Mouse (Mus musculus): ENCODE results near the gene Calb2. TPM values are rescaled to one million over a fixed set of nuclear protein-coding genes. Genes with fewer than 3 reads are reported as not detected.

Calb2 gene
- polyA plus RNA-seq, 1 experiment = not detected

DNA sequence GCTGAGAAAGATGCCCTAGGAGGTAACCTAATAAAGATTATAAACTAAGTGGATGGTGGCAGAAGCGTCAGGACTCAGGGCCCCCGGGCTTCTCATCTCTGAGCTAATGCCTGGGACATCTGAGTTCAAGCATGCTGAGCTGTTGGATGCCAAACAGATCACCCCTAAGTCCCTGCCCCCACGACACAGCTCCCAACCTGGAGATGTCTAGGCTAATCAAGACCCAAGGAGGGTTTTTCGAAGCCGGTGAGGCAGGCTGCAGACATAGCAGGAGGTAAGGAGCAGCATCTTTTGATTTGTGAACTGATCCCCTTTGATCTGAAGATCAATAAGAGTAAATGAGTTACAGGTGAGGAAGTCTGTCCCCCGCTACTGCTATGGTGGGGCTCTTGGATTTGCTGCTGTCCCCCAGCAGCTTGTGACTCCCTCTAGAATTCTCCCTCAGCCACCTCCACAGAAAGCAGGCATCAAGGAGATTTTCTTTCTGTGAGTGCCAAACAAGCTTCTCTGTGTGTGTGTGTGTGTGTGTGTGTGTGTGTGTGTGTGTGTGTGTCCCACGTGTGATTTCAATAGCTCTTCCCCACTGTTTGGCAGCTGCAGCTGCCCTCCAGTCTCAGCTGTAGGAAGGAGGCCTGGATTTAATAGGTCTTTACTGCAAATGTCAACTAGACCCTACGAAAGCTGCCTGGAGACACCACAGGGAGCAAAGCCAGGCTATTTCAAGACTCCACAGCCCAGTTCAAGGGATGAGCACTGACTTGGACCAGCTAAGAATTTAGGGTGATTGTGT lies 21.1 kb upstream of the Calb2 start:
- 29% methylated on average over 8 of the region's 8 CpGs for WGBS
- no peak for TF ChIP-seq POLR2A (IDR thresholded peaks at IDR 0.05; ENCODE audit: low read depth, low read length)
- TF ChIP-seq CTCF (conservative IDR thresholded peaks at IDR 0.05; ENCODE audit: insufficient read depth, insufficient read length, low read depth, low read length) = no peak
- H3K4me1 ChIP-seq (ENCODE audit: control insufficient read depth, insufficient read depth, low read length) = no peaks in the 10 kb centered on the region
- H3K27ac ChIP-seq (ENCODE audit: insufficient read depth, low read depth, low read length) = no peak overlapping the region
- no peaks in the 10 kb centered on the region for H3K27me3 ChIP-seq (replicated peaks; ENCODE audit: control insufficient read depth, insufficient read depth, low read length)
- no peak overlapping the region for H3K4me3 ChIP-seq (ENCODE audit: insufficient read depth, low read depth, low read length)
- no peaks in the 10 kb centered on the region for H3K36me3 ChIP-seq (ENCODE audit: control insufficient read depth, insufficient read depth, low read length)
- no peak for DNase-seq

GRCm38 (mm10) chr8:110185538-110185937 lies 17.5 kb upstream of the Calb2 start:
- DNase-seq = no peak
- Histone ChIP-seq H3K27me3 (replicated peaks; ENCODE audit: control insufficient read depth, insufficient read depth, low read length) (no peaks in the 10 kb centered on the region), H3K36me3 (ENCODE audit: control insufficient read depth, insufficient read depth, low read length) (no peaks in the 10 kb centered on the region), H3K27ac (ENCODE audit: insufficient read depth, low read depth, low read length) (no peak overlapping the region), H3K4me3 (ENCODE audit: insufficient read depth, low read depth, low read length) (no peak overlapping the region), H3K4me1 (ENCODE audit: control insufficient read depth, insufficient read depth, low read length) (no peaks in the 10 kb centered on the region)
- TF ChIP-seq POLR2A (IDR thresholded peaks at IDR 0.05; ENCODE audit: low read depth, low read length) = no peak
- TF ChIP-seq CTCF (conservative IDR thresholded peaks at IDR 0.05; ENCODE audit: insufficient read depth, insufficient read length, low read depth, low read length) = no peak
- WGBS = 83% methylated on average over 4 of the region's 4 CpGs

DNA sequence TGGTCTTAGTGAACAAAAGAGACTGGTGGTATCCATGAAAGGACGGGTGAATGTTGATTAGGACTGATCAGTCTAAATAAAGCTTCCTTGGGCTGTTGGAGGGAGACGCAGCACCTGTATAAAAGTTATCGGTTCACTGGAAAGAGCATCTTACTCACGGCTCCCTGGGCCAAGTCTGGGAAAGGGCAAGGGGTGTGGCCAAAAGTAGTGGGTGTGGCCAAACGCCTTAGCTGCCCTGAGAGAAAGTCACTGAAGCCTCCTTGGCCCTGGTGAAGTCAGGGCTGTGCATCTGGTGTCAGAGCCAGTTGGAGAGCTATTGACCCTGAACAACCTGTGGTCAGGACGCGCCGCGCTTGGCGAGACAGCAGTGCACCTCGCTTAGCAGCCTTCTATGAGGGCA lies 15.7 kb upstream of the Calb2 start:
- 15% methylated on average over 11 of the region's 11 CpGs for WGBS
- no peak for TF ChIP-seq CTCF (conservative IDR thresholded peaks at IDR 0.05; ENCODE audit: insufficient read depth, insufficient read length, low read depth, low read length)
- TF ChIP-seq POLR2A (IDR thresholded peaks at IDR 0.05; ENCODE audit: low read depth, low read length) = no peak
- H3K36me3 ChIP-seq (ENCODE audit: control insufficient read depth, insufficient read depth, low read length) = no peaks in the 10 kb centered on the region
- H3K27ac ChIP-seq (ENCODE audit: insufficient read depth, low read depth, low read length) = no peak overlapping the region
- no peak for DNase-seq
- H3K4me3 ChIP-seq (ENCODE audit: insufficient read depth, low read depth, low read length) = no peak overlapping the region
- no peaks in the 10 kb centered on the region for H3K4me1 ChIP-seq (ENCODE audit: control insufficient read depth, insufficient read depth, low read length)
- no peaks in the 10 kb centered on the region for H3K27me3 ChIP-seq (replicated peaks; ENCODE audit: control insufficient read depth, insufficient read depth, low read length)

DNA sequence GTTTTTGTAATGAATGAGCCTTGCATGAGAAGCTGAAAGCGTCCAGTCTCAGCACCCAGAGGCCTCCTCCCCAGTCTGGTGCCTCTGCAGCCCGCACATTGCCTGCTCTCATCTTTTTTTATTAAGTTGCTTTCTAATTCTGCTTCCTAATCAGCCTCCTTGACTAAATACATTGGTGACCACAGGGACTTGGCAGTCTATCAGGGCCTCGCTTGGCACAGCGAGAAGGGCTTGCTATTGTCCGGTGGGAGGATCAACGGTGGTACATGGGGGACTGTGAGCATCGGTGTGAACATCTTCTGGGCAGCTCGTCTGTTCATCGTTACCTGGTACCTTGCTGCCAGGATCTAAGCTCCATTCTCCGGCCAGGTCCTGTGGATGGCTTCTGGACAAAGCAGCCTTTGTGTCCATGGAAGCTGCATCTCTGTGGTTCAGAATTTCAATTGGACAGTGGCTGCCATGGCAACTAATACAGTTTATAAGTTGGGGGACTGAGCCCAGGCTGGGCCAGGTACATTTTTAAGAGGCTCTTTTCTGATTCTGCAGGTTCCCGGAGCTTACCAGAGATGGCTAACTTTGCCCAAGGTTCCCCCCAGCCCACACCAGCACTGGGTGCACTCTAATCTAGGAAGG lies 14.8 kb upstream of the Calb2 start:
- no peak overlapping the region for H3K4me3 ChIP-seq (ENCODE audit: insufficient read depth, low read depth, low read length)
- TF ChIP-seq POLR2A (IDR thresholded peaks at IDR 0.05; ENCODE audit: low read depth, low read length) (no peak), CTCF (conservative IDR thresholded peaks at IDR 0.05; ENCODE audit: insufficient read depth, insufficient read length, low read depth, low read length) (no peak)
- no peaks in the 10 kb centered on the region for H3K36me3 ChIP-seq (ENCODE audit: control insufficient read depth, insufficient read depth, low read length)
- no peaks in the 10 kb centered on the region for H3K4me1 ChIP-seq (ENCODE audit: control insufficient read depth, insufficient read depth, low read length)
- WGBS = 87% methylated on average over 11 of the region's 11 CpGs
- no peaks in the 10 kb centered on the region for H3K27me3 ChIP-seq (replicated peaks; ENCODE audit: control insufficient read depth, insufficient read depth, low read length)
- no peak overlapping the region for H3K27ac ChIP-seq (ENCODE audit: insufficient read depth, low read depth, low read length)
- DNase-seq = no peak

GRCm38 (mm10) chr8:110177359-110178155 lies 9.5 kb upstream of the Calb2 start:
- TF ChIP-seq CTCF (conservative IDR thresholded peaks at IDR 0.05; ENCODE audit: insufficient read depth, insufficient read length, low read depth, low read length) (no peak), POLR2A (IDR thresholded peaks at IDR 0.05; ENCODE audit: low read depth, low read length) (no peak)
- 23% methylated on average over 22 of the region's 22 CpGs for WGBS
- no peak for DNase-seq

GRCm38 (mm10) chr8:110174826-110175225 lies 6.8 kb upstream of the Calb2 start:
- no peak overlapping the region for H3K27ac ChIP-seq (ENCODE audit: insufficient read depth, low read depth, low read length)
- H3K4me3 ChIP-seq (ENCODE audit: insufficient read depth, low read depth, low read length) = no peak overlapping the region
- H3K27me3 ChIP-seq (replicated peaks; ENCODE audit: control insufficient read depth, insufficient read depth, low read length) = no peaks in the 10 kb centered on the region
- WGBS = 81% methylated on average over 4 of the region's 4 CpGs
- no peaks in the 10 kb centered on the region for H3K4me1 ChIP-seq (ENCODE audit: control insufficient read depth, insufficient read depth, low read length)
- no peaks in the 10 kb centered on the region for H3K36me3 ChIP-seq (ENCODE audit: control insufficient read depth, insufficient read depth, low read length)
- TF ChIP-seq POLR2A (IDR thresholded peaks at IDR 0.05; ENCODE audit: low read depth, low read length) (no peak), CTCF (conservative IDR thresholded peaks at IDR 0.05; ENCODE audit: insufficient read depth, insufficient read length, low read depth, low read length) (no peak)
- no peak for DNase-seq

More at GRCm38 (mm10) chr8:110177359-110178155, 9.5 kb upstream of the Calb2 start:
- Histone ChIP-seq H3K4me3 (ENCODE audit: insufficient read depth, low read depth, low read length) (no peak overlapping the region), H3K27me3 (replicated peaks; ENCODE audit: control insufficient read depth, insufficient read depth, low read length) (no peaks in the 10 kb centered on the region), H3K36me3 (ENCODE audit: control insufficient read depth, insufficient read depth, low read length) (no peaks in the 10 kb centered on the region), H3K27ac (ENCODE audit: insufficient read depth, low read depth, low read length) (no peak overlapping the region), H3K4me1 (ENCODE audit: control insufficient read depth, insufficient read depth, low read length) (no peaks in the 10 kb centered on the region)

GRCm38 (mm10) chr8:110172161-110172560 lies 4.2 kb upstream of the Calb2 start:
- Histone ChIP-seq H3K4me1 (ENCODE audit: control insufficient read depth, insufficient read depth, low read length) (no peaks in the 10 kb centered on the region), H3K4me3 (ENCODE audit: insufficient read depth, low read depth, low read length) (no peak overlapping the region), H3K27me3 (replicated peaks; ENCODE audit: control insufficient read depth, insufficient read depth, low read length) (no peaks in the 10 kb centered on the region), H3K36me3 (ENCODE audit: control insufficient read depth, insufficient read depth, low read length) (no peaks in the 10 kb centered on the region), H3K27ac (ENCODE audit: insufficient read depth, low read depth, low read length) (no peak overlapping the region)
- TF ChIP-seq POLR2A (IDR thresholded peaks at IDR 0.05; ENCODE audit: low read depth, low read length) = no peak
- TF ChIP-seq CTCF (conservative IDR thresholded peaks at IDR 0.05; ENCODE audit: insufficient read depth, insufficient read length, low read depth, low read length) = no peak
- no peak for DNase-seq
- WGBS = 62% methylated on average over 6 of the region's 6 CpGs

Measured in kidney, adult 2 months (tissue).